Mouse (Mus musculus) heart, postnatal 0 days (tissue): ENCODE measurements around the gene Rnf150. TPM values are rescaled to one million over a fixed set of nuclear protein-coding genes. Genes with fewer than 3 reads are reported as not detected.

ENCODE experiments used
- ATAC-seq: fragments of 200-750 bp; cut with Nextera tagmentation; 2 replicates; pipeline ENCODE4 v1.8.0; 2017; ENCODE audit warnings: low read depth, moderate number of reproducible peaks, moderate library complexity; ENCODE audit not compliant: insufficient read depth
- DNase-seq: peaks from one replicate; pipeline ENCODE4 v3.0.0-alpha.2; 2016; ENCODE audit warnings: low spot score
- H3K27ac ChIP-seq: fragments of 300-500 bp; sonication (generic); 2 replicates; pipeline ENCODE4 v1.5.1; 2014; ENCODE audit warnings: low read depth, mild to moderate bottlenecking
- H3K27me3 ChIP-seq: fragments of 300-500 bp; sonication (generic); 2 replicates; pipeline ENCODE4 v1.6.1; 2014; ENCODE audit warnings: low read length, mixed read lengths; ENCODE audit not compliant: control insufficient read depth, insufficient read depth
- H3K36me3 ChIP-seq: fragments of 300-500 bp; sonication (generic); replicated peaks from 2 replicates; pipeline ENCODE4 v1.6.1; 2014; ENCODE audit warnings: low read length, mixed read lengths; ENCODE audit not compliant: control insufficient read depth, insufficient read depth
- H3K4me1 ChIP-seq: fragments of 300-500 bp; sonication (generic); 2 replicates; pipeline ENCODE4 v1.6.1; 2014; ENCODE audit warnings: antibody characterized with exemption; ENCODE audit not compliant: control insufficient read depth, insufficient read depth
- H3K4me2 ChIP-seq: fragments of 300-500 bp; sonication (generic); 2 replicates; pipeline ENCODE4 v1.6.1; 2014; ENCODE audit warnings: low read depth, mild to moderate bottlenecking, low read length, moderate library complexity
- H3K4me3 ChIP-seq: fragments of 300-500 bp; sonication (generic); 2 replicates; pipeline ENCODE4 v1.5.1; 2014; ENCODE audit warnings: low read depth, low read length
- H3K9ac ChIP-seq: fragments of 300-500 bp; sonication (generic); replicated peaks from 2 replicates; pipeline ENCODE4 v1.6.1; 2014; ENCODE audit warnings: low read depth, low read length, mixed read lengths
- H3K9me3 ChIP-seq: fragments of 300-500 bp; sonication (generic); replicated peaks from 2 replicates; pipeline ENCODE4 v1.6.1; 2016; ENCODE audit warnings: low read length; ENCODE audit not compliant: control insufficient read depth
- CTCF ChIP-seq: IDR thresholded peaks from 2 replicates; pipeline ENCODE4 v1.5.1; 2016; ENCODE audit warnings: antibody characterized with exemption, control low read depth, low read depth
- EP300 ChIP-seq: IDR thresholded peaks from 2 replicates; pipeline ENCODE4 v1.6.1; 2016; ENCODE audit warnings: antibody characterized with exemption, low read depth
- WGBS: fragments of 180-500 bp; shearing (Covaris S2); extraction: QIAGEN DNeasy Blood & Tissue Kit; methylation state at CpG from one replicate; pipeline ENCODE4 v1.1.7; 2014; 5-methylcytosine and 5-hydroxymethylcytosine counted together
- polyA plus RNA-seq: library from polyadenylated mRNA; unstranded; fragments of >200 nt; fragmentation: Nextera tagmentation; extraction: Ambion mirVana; gene quantifications from 2 replicates; pipeline ENCODE4 v1.2.1, GENCODE M21; 2015
- total RNA-seq: library from RNA; depleted of rRNA; stranded (reverse); fragments of >200 nt; gene quantifications from 2 replicates; pipeline ENCODE4 v1.2.3, GENCODE M21; 2014; ENCODE audit warnings: low replicate concordance

Gene Rnf150
- total and polyA plus RNA-seq, 2 experiments from 2014 or later = 0.75 to 3.5 TPM

- Histone ChIP-seq H3K4me2 (no peak overlapping the region), H3K27me3 (no peaks in the 10 kb centered on the region), H3K36me3 (no peaks in the 10 kb centered on the region), H3K4me3 (no peak overlapping the region), H3K9ac (no peak overlapping the region), H3K9me3 (no peaks in the 10 kb centered on the region), H3K27ac (no peak overlapping the region), H3K4me1 (no peaks in the 10 kb centered on the region)
- 42% methylated on average over 5 of the region's 5 CpGs for WGBS
- no peak for TF ChIP-seq EP300
- TF ChIP-seq CTCF = no peak
- ATAC-seq (no peak), DNase-seq (no peak)
Observed at GRCm38 (mm10) chr8:83011758-83012157, 148.6 kb downstream of the Rnf150 start.

- no peak overlapping the region for H3K4me2 ChIP-seq
- no peaks in the 10 kb centered on the region for H3K36me3 ChIP-seq
- H3K27me3 ChIP-seq = no peaks in the 10 kb centered on the region
- H3K4me1 ChIP-seq = peaks cover 8% of the 10 kb centered on the region
- H3K9me3 ChIP-seq = no peaks in the 10 kb centered on the region
- H3K27ac ChIP-seq = peak overlapping the region; percentile 52
- ATAC-seq (peak; percentile 67), DNase-seq (peak; percentile 73)
- WGBS = 39% methylated on average over 2 of the region's 2 CpGs
- no peak overlapping the region for H3K9ac ChIP-seq
- TF ChIP-seq EP300 (no peak), CTCF (no peak)
- no peak overlapping the region for H3K4me3 ChIP-seq
Observed at GRCm38 (mm10) chr8:83028211-83028610, 165.1 kb downstream of the Rnf150 start.

- peak; percentile 49 for ATAC-seq
- no peak overlapping the region for H3K27ac ChIP-seq
Observed at GRCm38 (mm10) chr8:83032800-83033199, 169.6 kb downstream of the Rnf150 start.

GRCm38 (mm10) chr8:83035141-83035540, 172.0 kb downstream of the Rnf150 start:
- no peak for DNase-seq
- Histone ChIP-seq H3K9me3 (no peaks in the 10 kb centered on the region), H3K4me3 (no peak overlapping the region), H3K4me2 (no peak overlapping the region), H3K4me1 (peaks cover 12% of the 10 kb centered on the region), H3K27ac (no peak overlapping the region), H3K27me3 (no peaks in the 10 kb centered on the region), H3K9ac (no peak overlapping the region), H3K36me3 (no peaks in the 10 kb centered on the region)
- WGBS = 89% methylated on average over 5 of the region's 5 CpGs
- no peak for TF ChIP-seq CTCF
- TF ChIP-seq EP300 = no peak
- no peak for ATAC-seq

More at GRCm38 (mm10) chr8:83032800-83033199, 169.6 kb downstream of the Rnf150 start:
- Histone ChIP-seq H3K27me3 (no peaks in the 10 kb centered on the region), H3K4me3 (no peak overlapping the region), H3K36me3 (no peaks in the 10 kb centered on the region), H3K4me2 (no peak overlapping the region), H3K9ac (no peak overlapping the region), H3K4me1 (peaks cover 12% of the 10 kb centered on the region), H3K9me3 (no peaks in the 10 kb centered on the region)
- 59% methylated on average over 6 of the region's 7 CpGs for WGBS
- TF ChIP-seq CTCF = no peak
- TF ChIP-seq EP300 = no peak
- no peak for DNase-seq

- no peak for TF ChIP-seq EP300
- no peak for TF ChIP-seq CTCF
- ATAC-seq (no peak), DNase-seq (no peak)
- Histone ChIP-seq H3K36me3 (no peaks in the 10 kb centered on the region), H3K27ac (no peak overlapping the region), H3K27me3 (no peaks in the 10 kb centered on the region), H3K9me3 (no peaks in the 10 kb centered on the region), H3K4me2 (no peak overlapping the region), H3K9ac (no peak overlapping the region), H3K4me1 (peaks cover 12% of the 10 kb centered on the region), H3K4me3 (no peak overlapping the region)
- 67% methylated on average over 3 of the region's 3 CpGs for WGBS
Observed at GRCm38 (mm10) chr8:83036521-83037166, 173.5 kb downstream of the Rnf150 start.

- no peaks in the 10 kb centered on the region for H3K36me3 ChIP-seq
- no peak overlapping the region for H3K9ac ChIP-seq
- WGBS = 85% methylated on average over 1 of the region's 1 CpGs
- no peak overlapping the region for H3K27ac ChIP-seq
- H3K4me3 ChIP-seq = no peak overlapping the region
- DNase-seq (no peak), ATAC-seq (no peak)
- peaks cover 10% of the 10 kb centered on the region for H3K4me1 ChIP-seq
- no peaks in the 10 kb centered on the region for H3K9me3 ChIP-seq
- no peaks in the 10 kb centered on the region for H3K27me3 ChIP-seq
- no peak overlapping the region for H3K4me2 ChIP-seq
- no peak for TF ChIP-seq CTCF
- no peak for TF ChIP-seq EP300
Observed at GRCm38 (mm10) chr8:83037321-83037720, 174.2 kb downstream of the Rnf150 start.
